Mouse (Mus musculus) heart, postnatal 10 days (tissue): ENCODE data around the gene Celf2. TPM values are rescaled to one million over a fixed set of nuclear protein-coding genes. Genes with fewer than 3 reads are reported as not detected.
"Not testable (repeated sequence)": the region's sequence is repeated elsewhere in the genome, so short reads cannot be mapped to it uniquely, and the experiment has no call there.

ENCODE experiments used
- DNase-seq, 2 experiments: peaks; one replicate each; pipeline ENCODE4 v3.0.0; 2021
- intact Hi-C: fragments of 180-260 bp; cut with DNase I; formaldehyde crosslinking; loops from one replicate; pipeline ENCODE4 v1.15.1; 2025
- total RNA-seq, 2 experiments: library from RNA; stranded (reverse); gene quantifications; 2 replicates each; pipeline ENCODE4 v1.2.3; 2021

Celf2 gene
- total RNA-seq, result 10 to 100 TPM; 81.5 to 84.6 TPM

DNA sequence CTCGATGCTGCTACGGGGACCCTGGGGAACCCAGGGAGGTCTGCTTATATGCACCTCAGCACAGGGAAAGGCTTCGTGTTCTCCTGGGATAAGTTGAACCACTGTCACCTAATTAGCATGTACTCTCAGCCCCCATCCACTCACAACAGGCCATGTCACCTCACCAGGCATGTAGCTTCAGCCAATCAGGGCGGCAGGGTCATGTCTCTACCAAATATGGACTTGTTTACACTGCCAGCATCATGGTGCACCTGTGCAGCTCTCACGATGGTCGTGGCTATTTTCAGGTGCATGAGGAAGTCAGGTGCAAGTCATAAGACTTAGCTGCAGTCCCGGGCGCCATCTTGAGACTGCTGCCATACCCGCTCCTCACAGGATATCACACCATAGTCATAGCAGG, at the start of gene Celf2:
TSS of gene Celf2 (minus strand) at position 101 of the 400 bp plus-strand sequence.
- DNase-seq, intact Hi-C loops: not testable (repeated sequence)

DNA sequence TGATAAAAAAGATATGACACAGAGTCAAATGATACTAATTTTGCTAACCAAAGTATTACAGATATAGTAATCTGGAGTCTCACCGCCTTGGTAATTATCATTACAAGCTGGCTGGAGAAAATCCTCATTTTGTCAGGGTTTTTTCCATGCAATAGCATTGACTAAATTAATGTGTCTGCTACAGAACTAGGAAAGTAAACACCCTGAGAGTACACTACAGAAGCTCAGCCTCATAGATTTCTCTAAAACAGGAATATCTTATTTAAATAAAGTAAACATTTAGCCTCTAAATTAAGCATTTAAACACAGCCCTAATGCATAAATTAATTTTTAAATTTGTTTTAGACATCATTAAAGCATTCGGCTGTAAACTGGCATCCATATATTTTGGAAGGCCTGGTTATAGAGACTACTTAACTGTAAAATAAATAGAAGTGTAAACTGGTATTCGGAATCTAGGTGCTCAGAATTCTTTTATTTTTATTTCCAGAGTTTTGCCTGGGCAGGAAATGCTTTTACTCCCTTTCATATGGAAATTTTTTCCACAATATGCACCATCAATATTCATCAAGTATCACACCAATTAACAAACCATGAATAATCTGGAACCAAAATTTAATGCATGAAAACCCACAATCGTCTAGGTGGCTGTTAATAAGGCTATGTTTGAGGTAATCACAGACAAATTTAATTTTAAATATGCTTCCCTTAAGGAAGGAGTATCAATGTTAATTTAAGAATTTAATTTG, 46.0 kb upstream of the Celf2 start:
- intact Hi-C loops, result no loop called here
- DNase-seq, result no peak

DNA sequence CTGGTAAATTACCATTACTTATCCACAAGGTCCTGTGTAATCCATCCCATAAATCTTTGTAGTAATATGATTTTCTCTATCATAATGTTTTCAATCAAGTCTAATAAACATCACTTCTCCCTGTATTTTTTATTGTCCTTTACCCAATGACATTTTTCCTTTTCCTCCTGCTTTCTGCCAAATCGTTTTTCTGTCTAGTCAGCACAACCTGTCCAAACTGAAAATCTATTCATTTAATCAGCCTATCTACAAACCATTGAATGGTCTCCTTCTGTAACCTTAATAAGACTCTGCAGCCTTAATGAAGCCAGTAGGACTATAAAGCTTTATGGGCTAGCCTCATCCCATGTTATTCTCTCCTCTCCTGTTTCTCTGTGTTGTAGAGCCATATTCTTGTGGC, 45.2 kb upstream of the Celf2 start:
- DNase-seq, result no peak
- intact Hi-C loops, result no loop called here

DNA sequence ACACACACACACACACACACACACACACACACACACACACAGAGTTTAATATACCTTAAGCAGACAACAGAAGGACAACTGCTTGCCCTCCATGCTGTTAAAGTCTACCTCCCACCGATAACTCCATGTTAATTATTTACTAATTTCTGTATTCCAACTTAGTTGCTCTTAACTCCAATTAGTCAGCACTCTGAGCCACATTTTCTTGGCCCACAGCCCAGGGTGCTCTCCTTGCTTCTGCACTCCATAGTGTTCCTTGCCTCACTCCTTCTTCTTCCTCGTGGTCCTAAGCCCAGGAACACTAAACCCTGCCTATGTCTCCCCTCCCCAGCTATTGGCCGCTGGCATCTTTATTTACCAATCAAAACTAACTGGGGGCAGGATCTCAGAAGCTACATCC, 43.5 kb upstream of the Celf2 start:
- no peak for DNase-seq
- intact Hi-C loops, result no loop called here

DNA sequence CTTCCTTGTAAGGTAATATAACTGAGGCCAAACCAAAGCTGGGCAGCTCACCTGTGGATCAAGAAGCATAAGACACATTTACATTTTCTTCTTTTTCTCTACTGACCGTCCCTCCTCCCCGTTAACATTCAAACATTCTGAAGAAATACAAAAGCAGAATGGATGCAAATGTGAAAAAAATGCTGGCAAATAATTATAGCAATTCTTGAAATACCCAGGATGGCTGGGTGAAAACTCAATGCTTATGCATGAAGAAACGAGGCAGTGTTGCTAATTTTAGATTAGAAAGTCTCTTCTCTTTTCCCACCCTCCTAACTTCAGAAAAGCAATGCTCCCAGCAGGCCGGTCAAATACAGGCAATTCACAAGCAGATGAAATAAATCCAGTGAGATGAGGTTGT, 39.5 kb upstream of the Celf2 start:
- intact Hi-C loops, result no loop called here

DNA sequence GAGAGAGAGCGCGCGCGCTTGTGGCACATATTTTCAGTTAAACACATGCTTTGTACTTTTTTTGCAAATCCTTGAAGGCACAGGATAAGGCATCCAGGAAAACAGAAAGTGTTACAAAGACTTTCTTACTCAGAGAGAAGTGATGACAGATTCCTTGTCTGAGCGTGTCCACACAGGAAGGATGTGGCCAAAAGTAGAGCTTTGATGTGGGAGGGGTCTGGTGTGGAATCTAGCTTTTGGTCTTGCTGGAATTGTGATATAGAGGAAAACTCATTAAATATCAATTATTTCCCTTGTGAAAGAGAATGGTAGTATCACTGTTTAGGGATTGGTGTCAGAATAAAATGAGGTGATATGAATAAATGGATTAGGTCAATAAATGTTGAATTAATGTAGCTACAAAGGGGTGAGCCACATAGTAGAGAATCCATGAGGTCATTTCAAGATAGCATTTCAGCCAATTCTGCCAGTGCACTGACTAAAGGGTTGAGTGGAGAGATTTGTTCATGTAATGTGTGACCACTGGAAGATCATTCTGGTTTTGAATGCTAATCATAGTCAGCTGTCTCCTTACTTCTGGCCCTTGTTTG, 25.3 kb upstream of the Celf2 start:
- peak in 1 of 2 experiments; percentile 2 for DNase-seq
- intact Hi-C loops, result no loop called here

More for the DNA sequence above, 39.5 kb upstream of the Celf2 start:
- no peak for DNase-seq

DNA sequence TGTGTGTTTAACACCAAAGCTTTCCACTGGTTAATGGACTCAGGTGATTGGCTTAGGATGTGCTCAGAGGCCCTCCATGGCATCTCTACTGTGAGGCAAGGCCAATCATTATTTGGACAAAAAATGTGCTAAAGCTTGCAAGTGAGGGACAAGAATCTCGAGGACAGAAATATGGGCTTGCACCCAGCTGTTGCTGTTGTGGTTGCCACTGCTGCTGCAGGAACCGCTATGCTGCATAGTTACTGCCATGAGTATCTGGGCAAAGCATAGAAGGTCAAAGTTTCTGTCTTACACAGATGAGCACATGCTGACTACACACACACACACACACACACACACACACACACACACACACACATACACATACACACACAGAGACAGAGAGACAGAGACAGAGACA, 24.8 kb upstream of the Celf2 start:
- intact Hi-C loops, result no loop called here
- DNase-seq, result no peak

DNA sequence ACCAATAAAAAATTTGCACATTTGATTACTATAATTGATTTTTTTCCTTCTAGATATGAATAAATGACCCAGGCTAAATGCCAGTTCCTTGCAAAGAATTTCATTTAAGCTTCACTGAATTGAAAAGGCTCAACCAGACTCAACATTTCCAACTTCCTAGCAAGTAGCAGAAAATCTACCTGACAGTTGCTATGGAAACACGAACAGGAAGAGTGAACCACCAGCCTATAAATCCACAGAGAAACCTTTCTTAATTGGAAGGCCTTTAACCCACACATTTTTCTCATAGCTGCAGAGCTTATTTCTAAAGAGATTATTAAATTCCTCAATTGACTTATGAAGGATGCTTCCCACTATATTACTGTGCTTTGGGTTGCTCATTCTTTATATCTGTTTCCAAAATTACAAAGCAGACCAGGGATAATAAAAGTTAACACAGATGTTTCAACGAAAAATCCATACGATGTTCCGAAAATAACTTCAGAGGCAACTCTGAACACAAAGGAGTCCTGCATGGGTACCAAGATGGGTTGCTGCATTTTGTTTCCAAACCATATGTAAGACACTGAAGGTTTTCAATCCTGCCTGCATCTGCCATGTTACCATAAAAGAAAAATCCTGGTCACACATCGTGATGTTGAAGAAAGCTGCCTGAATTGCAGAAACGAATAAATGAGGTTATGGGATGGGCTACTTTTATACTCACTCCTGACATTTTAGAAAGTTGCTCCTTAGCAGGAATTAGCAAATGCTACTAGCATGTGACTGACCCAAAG, 22.0 kb upstream of the Celf2 start:
- intact Hi-C loops, result no loop called here
- no peak for DNase-seq

DNA sequence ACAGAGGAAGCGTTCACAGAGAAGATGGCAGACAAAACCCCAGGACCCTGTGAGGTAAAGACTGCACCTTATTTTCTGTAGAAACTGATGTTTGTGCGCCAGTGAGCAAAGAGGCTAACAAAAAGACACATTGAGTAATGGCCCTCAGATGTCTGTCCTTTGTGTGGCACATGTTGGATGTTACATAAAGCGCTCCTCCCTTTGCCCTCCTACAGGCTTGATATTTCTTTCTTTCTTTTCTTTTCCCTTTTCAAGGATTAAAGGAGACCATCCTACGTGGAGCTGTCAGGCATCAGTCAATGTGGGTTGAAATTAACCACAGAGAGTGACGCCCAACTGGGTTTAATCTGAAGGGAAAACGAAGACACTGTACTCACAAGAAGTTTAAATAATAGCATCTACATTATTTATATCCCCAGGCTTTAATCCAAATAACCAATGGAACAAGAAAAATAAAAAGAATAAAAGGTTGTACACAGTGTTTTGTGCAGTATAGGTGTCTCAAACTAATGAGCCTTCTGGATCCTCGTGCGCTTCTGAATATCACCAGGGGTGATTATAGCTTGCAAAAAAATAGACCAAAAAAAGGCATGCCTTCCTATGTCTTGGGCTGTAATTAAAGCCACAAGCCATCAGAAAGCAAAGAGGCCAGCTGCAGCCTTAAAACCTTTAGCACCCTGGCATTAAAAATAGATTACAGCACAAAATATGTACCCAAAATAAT, 21.3 kb upstream of the Celf2 start:
- intact Hi-C loops, result no loop called here
- DNase-seq, result no peak

DNA sequence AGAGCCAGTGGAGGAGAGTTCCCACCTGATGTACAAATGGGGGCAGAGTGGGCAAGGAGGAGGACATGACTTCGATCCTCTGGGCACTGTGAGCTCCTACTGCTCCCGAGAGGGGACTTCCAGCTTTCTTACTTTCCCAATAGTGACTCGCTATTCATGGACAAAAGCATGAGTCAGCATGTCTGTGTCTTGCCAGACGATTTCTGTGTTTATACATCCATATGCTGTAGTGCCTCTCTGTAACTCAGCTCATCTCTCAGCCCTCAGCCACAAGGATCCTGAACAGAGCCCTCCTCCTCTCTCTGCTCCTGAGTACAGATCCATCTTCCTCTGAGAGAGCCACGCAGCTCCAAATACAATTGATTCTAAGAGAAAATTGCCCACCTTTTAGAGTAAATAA, 20.3 kb upstream of the Celf2 start:
- no peak for DNase-seq
- intact Hi-C loops, result no loop called here

DNA sequence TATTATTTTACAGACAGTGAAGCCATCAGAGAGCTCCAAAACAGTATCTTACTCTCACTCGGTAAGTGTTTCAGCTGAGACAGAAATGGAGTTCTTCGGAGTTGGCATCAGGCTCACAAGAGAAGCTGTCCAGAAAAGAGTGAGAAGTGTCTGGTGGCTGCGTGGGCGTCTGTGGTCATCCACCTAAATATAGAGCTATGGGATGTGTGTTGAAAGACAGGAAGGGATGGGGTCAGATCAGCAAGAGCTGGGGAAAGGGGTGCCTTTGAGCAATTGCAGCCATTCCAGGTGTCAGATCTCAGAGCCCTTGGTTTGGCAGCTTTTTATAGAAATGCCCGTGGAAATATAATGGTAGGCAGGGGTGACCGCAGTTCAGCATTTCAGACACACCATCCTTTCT, 17.3 kb upstream of the Celf2 start:
- peak; percentile 4 to 8 for DNase-seq

DNA sequence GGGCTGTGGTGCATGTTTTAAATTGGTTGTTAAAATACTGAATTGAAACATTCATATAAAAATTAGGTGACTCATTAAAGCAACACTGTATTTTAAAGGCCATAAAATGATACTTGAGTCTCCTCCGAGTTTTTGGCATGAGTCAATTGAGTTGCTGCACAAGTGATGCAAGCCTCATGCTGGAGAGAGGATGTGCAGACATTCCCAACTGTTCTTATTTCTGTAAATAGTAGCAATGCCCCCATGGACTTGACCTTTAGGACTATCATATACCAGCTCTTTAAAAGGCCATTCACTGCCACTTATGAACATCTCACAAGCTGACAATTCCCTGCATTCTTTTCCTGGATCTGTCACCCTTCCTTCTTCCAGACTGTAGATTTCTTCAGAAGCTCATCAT, 10.1 kb upstream of the Celf2 start:
- intact Hi-C loops, result no loop called here
- no peak for DNase-seq

More for the DNA sequence above, 17.3 kb upstream of the Celf2 start:
- intact Hi-C loops, result no loop called here

DNA sequence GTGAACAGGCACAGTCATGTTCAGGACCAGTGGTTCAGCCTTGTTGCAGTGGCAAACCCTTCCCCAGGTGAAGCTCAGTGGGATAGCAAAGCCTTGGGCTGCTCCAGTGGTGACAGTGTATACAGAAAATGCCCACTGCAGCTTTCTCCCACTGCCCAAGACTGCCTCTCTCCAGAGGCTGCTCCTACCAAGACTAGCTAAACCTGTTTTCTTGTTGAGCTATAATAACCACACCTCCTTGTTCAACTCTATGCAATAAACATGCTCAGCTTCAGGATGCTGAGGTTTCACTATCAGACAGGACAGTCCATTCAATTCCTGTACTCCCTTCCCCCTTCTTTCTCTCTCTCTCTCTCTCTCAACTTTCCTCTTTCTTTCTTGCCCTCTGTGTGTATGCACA, 15.9 kb downstream of the Celf2 start:
- intact Hi-C loops, result no loop called here

DNA sequence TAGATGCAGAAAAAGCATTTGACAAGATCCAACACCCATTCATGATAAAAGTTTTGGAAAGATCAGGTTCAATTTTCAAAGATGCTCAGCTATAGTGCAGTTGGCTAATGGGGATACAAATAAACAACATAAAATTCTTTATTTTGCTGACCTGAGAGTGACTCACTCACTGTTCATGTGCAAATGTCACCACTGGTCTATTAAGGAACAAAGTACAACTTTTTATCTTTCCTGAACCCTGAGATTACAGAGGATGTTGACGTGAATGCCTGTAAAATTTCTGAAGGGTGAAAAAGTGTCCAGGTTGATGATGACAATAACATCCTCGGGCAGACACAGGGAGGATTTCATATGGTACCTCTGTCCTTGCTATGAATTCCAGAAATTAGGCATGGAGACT, 24.4 kb downstream of the Celf2 start:
- intact Hi-C loops, result no loop called here
- DNase-seq, result no peak

More for the DNA sequence above, 15.9 kb downstream of the Celf2 start:
- DNase-seq, result no peak

DNA sequence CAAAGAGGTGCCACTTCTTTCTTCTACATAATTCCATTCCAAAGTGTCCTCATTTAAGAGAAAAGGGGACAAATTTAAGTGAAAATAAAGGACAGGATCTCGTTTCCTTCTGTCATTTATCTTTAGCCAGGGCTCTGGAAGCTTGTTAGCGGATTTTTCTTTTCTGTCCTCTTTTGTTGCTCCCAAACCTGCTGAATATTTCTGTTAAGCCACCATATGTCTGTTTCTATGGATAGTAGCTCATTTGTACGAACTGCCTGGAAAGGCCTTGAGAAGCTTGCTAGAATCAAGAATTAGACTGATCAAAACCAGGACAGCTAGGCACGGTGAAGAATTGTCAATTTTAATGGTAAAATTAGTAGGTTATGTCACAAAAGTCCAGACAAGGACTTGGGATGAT, 27.3 kb downstream of the Celf2 start:
- DNase-seq, result no peak
- intact Hi-C loops, result no loop called here

DNA sequence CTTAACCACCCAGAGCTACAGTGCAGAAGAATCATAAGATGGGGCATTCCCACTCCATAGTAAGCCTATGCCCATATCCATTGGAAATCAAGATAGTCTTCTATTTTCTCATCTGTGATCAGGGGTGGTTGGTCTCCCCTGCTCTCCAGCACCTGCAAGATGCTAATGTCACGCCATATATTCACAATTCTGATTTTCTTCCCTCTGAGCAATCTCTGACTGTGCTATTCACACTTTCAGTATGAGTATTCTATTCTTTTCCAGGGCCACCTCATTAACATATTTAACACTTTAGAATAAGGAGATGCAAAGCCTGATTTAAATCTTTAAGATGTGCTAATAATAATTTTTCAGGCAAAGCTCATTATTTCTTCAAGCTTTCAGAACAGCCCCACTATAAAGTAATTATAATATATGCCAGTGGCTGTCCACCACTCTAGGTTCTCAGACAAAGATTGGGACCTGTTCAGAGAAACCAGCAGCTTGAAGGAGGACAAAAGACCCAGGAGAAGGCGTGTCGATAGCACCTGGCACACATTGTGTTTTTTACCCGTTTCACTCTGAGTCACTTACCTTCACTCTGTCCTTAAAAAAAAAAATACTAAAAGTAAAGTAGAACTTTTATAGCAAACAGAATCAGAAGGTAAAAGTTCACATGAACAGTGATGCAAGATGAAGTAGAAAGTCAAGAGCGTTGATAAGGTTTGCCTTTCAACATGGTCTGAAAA, 48.9 kb downstream of the Celf2 start:
- intact Hi-C loops, result no loop called here
- DNase-seq, result no peak

DNA sequence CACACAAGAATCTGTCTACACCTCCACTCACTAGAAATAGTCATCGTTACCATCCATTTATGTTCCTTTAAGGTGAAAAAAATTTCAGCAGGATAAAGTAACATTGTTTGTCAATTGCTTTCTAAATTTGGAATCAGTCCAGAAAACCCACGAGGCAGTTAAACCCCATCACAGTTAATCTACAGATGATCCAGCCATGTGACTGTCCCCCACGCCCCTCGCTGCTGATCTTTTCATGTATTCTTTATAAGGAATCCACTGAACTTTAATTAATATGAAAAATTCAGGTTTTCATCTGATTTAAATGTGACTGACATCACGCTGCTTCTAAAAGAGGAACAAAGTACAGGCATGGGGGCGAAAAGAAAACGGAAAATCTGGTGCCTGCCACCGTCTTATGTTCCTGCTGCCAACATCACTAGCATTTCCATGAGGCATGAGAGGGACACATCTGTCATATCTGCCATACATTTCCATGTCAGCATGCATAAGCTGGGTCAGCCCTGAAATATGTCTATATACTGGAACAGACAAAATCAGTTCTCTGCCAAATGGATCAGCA, 70.6 kb downstream of the Celf2 start:
- no peak for DNase-seq
- intact Hi-C loops, result no loop called here

DNA sequence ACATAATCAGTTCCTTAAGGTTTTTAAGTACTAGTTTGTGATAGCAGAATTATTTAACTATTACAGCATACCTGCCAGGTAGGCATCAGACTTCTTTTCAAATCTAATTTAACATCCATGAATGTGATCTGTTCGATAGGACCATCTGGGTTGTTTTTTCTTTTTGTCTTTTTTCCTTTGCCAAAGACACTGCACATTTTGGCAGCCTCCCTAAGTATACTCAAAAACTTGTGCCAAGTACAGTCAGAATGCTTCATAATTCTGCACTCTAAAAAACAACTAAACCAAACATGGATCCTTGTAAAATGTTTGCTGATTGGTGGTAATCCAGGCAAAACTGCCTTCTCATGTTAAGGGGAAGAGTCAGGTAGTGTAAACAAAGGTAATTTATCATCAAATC, 82.9 kb downstream of the Celf2 start:
- no peak for DNase-seq
- intact Hi-C loops, result no loop called here

DNA sequence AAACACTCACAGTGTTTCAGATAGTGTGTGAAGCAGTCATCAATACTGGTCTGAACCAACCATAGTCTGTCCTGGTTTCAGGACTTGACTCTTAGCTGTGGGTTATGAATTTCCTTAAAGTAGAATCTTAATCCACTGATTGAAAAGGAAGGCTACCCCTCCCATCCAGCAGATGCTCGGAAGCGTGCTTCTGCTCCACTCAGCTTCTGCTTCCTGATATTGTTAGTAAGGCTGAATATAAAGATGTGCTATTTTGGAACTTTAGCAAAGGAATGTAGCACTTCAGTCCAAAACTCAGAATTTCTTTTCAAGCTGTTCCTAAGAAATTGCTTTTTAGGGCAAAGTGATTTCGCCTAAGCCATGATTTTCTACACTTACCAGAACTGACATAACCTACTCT, 108.8 kb downstream of the Celf2 start:
- intact Hi-C loops, result no loop called here

DNA sequence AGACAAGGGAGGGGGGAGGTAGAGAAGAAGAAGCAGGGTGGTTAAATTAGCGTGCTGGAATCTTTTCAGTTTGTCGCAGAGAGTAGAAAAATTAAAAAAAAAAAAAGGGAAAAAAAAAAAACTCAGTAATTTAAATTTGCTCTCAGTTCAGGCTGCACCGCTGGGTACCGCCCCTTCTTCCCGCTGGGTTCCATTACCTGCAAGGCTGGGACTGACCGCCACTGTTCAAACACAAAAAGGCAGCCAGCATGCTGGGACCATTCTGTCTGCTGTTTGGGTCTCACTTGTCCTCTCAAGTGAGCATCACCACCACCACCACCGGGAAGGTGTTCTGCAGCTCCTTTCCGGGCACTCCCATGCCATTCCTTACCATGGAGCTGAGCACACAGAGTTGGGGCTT, 113.4 kb downstream of the Celf2 start:
- intact Hi-C loops, result no loop called here
- DNase-seq, result no peak

More for the DNA sequence above, 108.8 kb downstream of the Celf2 start:
- DNase-seq, result no peak
